Comparison of ENCODE assay signal across 25 mouse cellular contexts in genomic region chr3:159734547-159734946, GRCm38 (mm10).
A peak's percentile ranks its signal among the peaks of the same experiment; 100 is the strongest.
DNase-seq lines count a peak whose midpoint lies in the region; ATAC-seq and TF ChIP-seq lines count a peak whose summit lies in the region.
"Had no signal": no experiment of that assay in that cellular context is flagged by ENCODE, and none has a peak within 500 bp of the region (broad histone marks: within the 10 kb centered on the region; RNA-seq: fewer than 3 reads in every experiment).

No protein-coding gene starts in this region.

- peak; percentile 69 for DNase-seq in 3T3-L1 (ENCODE audit: low read depth, low spot score)
- DNase-seq in heart, postnatal 36 days = no peak
- no peak for DNase-seq in cerebellum, postnatal 36 days
- DNase-seq in MN1 (ENCODE audit: low spot score) = no peak
- DNase-seq: adrenal gland, adult 2 months; adrenal gland, adult 8-10 months; adrenal gland, postnatal 10 days; adrenal gland, postnatal 14 days; adrenal gland, postnatal 25 days; adrenal gland, postnatal 36 days; B cell, adult 2 months; cerebellum, adult 11 months; cerebellum, adult 11-12 months; cerebellum, adult 18-20 months; cerebellum, adult 2 months; cerebellum, adult 8-10 months had no signal

- no peaks in the 10 kb centered on the region for H3K27me3 ChIP-seq in C2C12 (ENCODE audit: control insufficient read depth, insufficient read depth, insufficient read length)
- no peaks in the 10 kb centered on the region for H3K27me3 ChIP-seq in myocyte (ENCODE audit: control insufficient read depth, insufficient read depth, insufficient read length)
- H3K27me3 ChIP-seq: CH12.LX, Patski had no signal

- no peaks in the 10 kb centered on the region for H3K79me2 ChIP-seq in C2C12 (ENCODE audit: control insufficient read depth, insufficient read depth)
- H3K79me2 ChIP-seq in myocyte (ENCODE audit: control insufficient read depth, insufficient read depth) = no peaks in the 10 kb centered on the region

- no peaks in the 10 kb centered on the region for H3K79me3 ChIP-seq in C2C12 (ENCODE audit: low read depth)

- H3K4me1 ChIP-seq in embryonic fibroblast, embryonic 13.5 days (ENCODE audit: control insufficient read depth, insufficient read depth, low read length) = peaks cover 5% of the 10 kb centered on the region

- no peaks in the 10 kb centered on the region for H3K36me3 ChIP-seq in C2C12 (ENCODE audit: control insufficient read depth, insufficient read depth)
- no peaks in the 10 kb centered on the region for H3K36me3 ChIP-seq in myocyte (ENCODE audit: control insufficient read depth, insufficient read depth)
- H3K36me3 ChIP-seq: G1E had no signal

- H3K4me3 ChIP-seq in C2C12 (ENCODE audit: insufficient read depth, poor library complexity, severe bottlenecking) (no peak overlapping the region), myocyte (no peak overlapping the region)
- no peak overlapping the region for H3K4me3 ChIP-seq in embryonic fibroblast, embryonic 13.5 days (ENCODE audit: insufficient read depth, low read length)

- no peak for TF ChIP-seq POLR2A in embryonic fibroblast, embryonic 13.5 days (IDR thresholded peaks at IDR 0.05; ENCODE audit: low read depth, low read length)
- no peak for TF ChIP-seq POLR2A in myocyte (IDR thresholded peaks at IDR 0.05; ENCODE audit: insufficient read length, low read depth)

- H3K4me2 ChIP-seq in myocyte (ENCODE audit: low read depth) = peak overlapping the region; percentile 12

- H3K27ac ChIP-seq in embryonic fibroblast, embryonic 13.5 days (ENCODE audit: insufficient read depth, low read length) = peak overlapping the region; percentile 40; the same call in 1 of the 2 replicates

- TF ChIP-seq CTCF in C2C12 (IDR thresholded peaks at IDR 0.05; ENCODE audit: control insufficient read depth, insufficient read depth, insufficient read length) = no peak
- TF ChIP-seq CTCF in embryonic fibroblast, embryonic 13.5 days (IDR thresholded peaks at IDR 0.05; ENCODE audit: borderline replicate concordance, insufficient read depth, low read length) = no peak

- H3ac ChIP-seq in C2C12 (ENCODE audit: control insufficient read depth, insufficient read length, low read depth) = no peak overlapping the region
- H3ac ChIP-seq in myocyte (ENCODE audit: control insufficient read depth, insufficient read length) = no peak overlapping the region

- intact Hi-C loops in heart, postnatal 36 days (cut with DNase I) = no loop called here

- ATAC-seq in megakaryocyte, adult 5-6 weeks (ENCODE audit: poor library complexity, severe bottlenecking) = no peak
- ATAC-seq: activated CD4-positive, CD25-positive, alpha-beta regulatory T cell, adult 4 months; CD4-positive, CD25-positive, alpha-beta regulatory T cell, adult 4 months; Patski had no signal

TF ChIP-seq in C2C12, 6 proteins besides CTCF, POLR2A, EP300 and RAD21:
- TF ChIP-seq CEBPB (IDR thresholded peaks at IDR 0.05; ENCODE audit: low read depth) = peak; percentile 77
- TF ChIP-seq MAX (IDR thresholded peaks at IDR 0.05) = no peak
- TF ChIP-seq FOSL1 (IDR thresholded peaks at IDR 0.05; ENCODE audit: insufficient read depth, low read length, poor library complexity, severe bottlenecking) = no peak
- no peak for TF ChIP-seq MYOG (IDR thresholded peaks at IDR 0.05; ENCODE audit: control insufficient read depth, extremely low read depth, insufficient read length)

TF ChIP-seq in myocyte, 11 proteins besides CTCF, POLR2A, EP300 and RAD21:
- TF ChIP-seq CEBPB (IDR thresholded peaks at IDR 0.05; ENCODE audit: insufficient read depth, poor library complexity, severe bottlenecking) = peak; percentile 77
- no peak for TF ChIP-seq TCF3 (IDR thresholded peaks at IDR 0.05; ENCODE audit: insufficient read length, low read depth)
TF ChIP-seq in myocyte: peak in this region for 1.
